In genomic region chr10:60808447-60808846, GRCm38 (mm10) we compare ENCODE assay signal across 9 mouse cellular contexts. TPM values are rescaled to one million over a fixed set of nuclear protein-coding genes. Genes with fewer than 3 reads are reported as not detected.
DNase-seq lines count a peak whose midpoint lies in the region; ATAC-seq lines count a peak whose summit lies in the region.
"Had no signal": no experiment of that assay in that cellular context is flagged by ENCODE, and none has a peak within 500 bp of the region (broad histone marks: within the 10 kb centered on the region; RNA-seq: fewer than 3 reads in every experiment).

No protein-coding gene starts in this region.

- intact Hi-C loops in heart, postnatal 25 days (cut with DNase I), result no loop called here

- 21% methylated on average over 6 of the region's 6 CpGs for WGBS in heart, embryonic 13.5 days
- 78% methylated on average over 6 of the region's 6 CpGs for WGBS in neural tube, embryonic 11.5 days
- 70% methylated on average over 6 of the region's 6 CpGs for WGBS in stomach, embryonic 16.5 days

- H3K27me3 ChIP-seq in heart, embryonic 13.5 days (replicated peaks), result no peaks in the 10 kb centered on the region
- H3K27me3 ChIP-seq in neural tube, embryonic 11.5 days (ENCODE audit: control insufficient read depth, insufficient read depth, low read length), result peaks cover 8% of the 10 kb centered on the region; the same call in 1 of the 2 replicates
- no peaks in the 10 kb centered on the region for H3K27me3 ChIP-seq in stomach, embryonic 16.5 days (ENCODE audit: control insufficient read depth, insufficient read depth, low read length)

- peak overlapping the region; percentile 47; the same call in 1 of the 2 replicates for H3K4me2 ChIP-seq in heart, embryonic 13.5 days
- no peak overlapping the region for H3K4me2 ChIP-seq in neural tube, embryonic 11.5 days (ENCODE audit: low read depth)
- H3K4me2 ChIP-seq in stomach, embryonic 16.5 days (ENCODE audit: low read depth, low read length), result no peak overlapping the region

- H3K4me3 ChIP-seq in heart, embryonic 13.5 days, result no peak overlapping the region
- H3K4me3 ChIP-seq in neural tube, embryonic 11.5 days (ENCODE audit: low read depth, low read length), result no peak overlapping the region
- no peak overlapping the region for H3K4me3 ChIP-seq in stomach, embryonic 16.5 days (replicated peaks; ENCODE audit: low read length)

- peaks cover 100% of the 10 kb centered on the region for H3K4me1 ChIP-seq in heart, embryonic 13.5 days
- H3K4me1 ChIP-seq in neural tube, embryonic 11.5 days (ENCODE audit: control insufficient read depth, insufficient read depth, low read length), result peaks cover 26% of the 10 kb centered on the region
- peaks cover 48% of the 10 kb centered on the region for H3K4me1 ChIP-seq in stomach, embryonic 16.5 days (ENCODE audit: control insufficient read depth, insufficient read depth, low read length)

- DNase-seq in heart, postnatal 25 days (ENCODE audit: low spot score), result no peak
- DNase-seq in neural tube, embryonic 11.5 days (ENCODE audit: low spot score), result no peak
- no peak for DNase-seq in neural tube, embryonic 10.5 days (ENCODE audit: extremely low spot score, low spot score)
- DNase-seq in left cerebral cortex, adult 9 months (ENCODE audit: low spot score in 2 of 2), result no peak
- no peak for DNase-seq in layer of hippocampus, postnatal 36 days

- peak overlapping the region; percentile 73 for H3K9ac ChIP-seq in heart, embryonic 13.5 days
- no peak overlapping the region for H3K9ac ChIP-seq in neural tube, embryonic 11.5 days (ENCODE audit: low read length)
- peak overlapping the region; percentile 9; the same call in 1 of the 2 replicates for H3K9ac ChIP-seq in stomach, embryonic 16.5 days (ENCODE audit: low read length)

- H3K36me3 ChIP-seq in heart, embryonic 13.5 days, result no peaks in the 10 kb centered on the region
- no peaks in the 10 kb centered on the region for H3K36me3 ChIP-seq in neural tube, embryonic 11.5 days (ENCODE audit: control insufficient read depth, insufficient read depth, low read length)
- no peaks in the 10 kb centered on the region for H3K36me3 ChIP-seq in stomach, embryonic 16.5 days (ENCODE audit: control insufficient read depth, insufficient read depth, low read length)
- H3K36me3 ChIP-seq: G1E had no signal

- no peaks in the 10 kb centered on the region for H3K9me3 ChIP-seq in heart, embryonic 13.5 days
- no peaks in the 10 kb centered on the region for H3K9me3 ChIP-seq in neural tube, embryonic 11.5 days (ENCODE audit: control insufficient read depth, low read length)
- no peaks in the 10 kb centered on the region for H3K9me3 ChIP-seq in stomach, embryonic 16.5 days (replicated peaks; ENCODE audit: control insufficient read depth, low read length)

- no peak for ATAC-seq in heart, embryonic 13.5 days (ENCODE audit: extremely low read depth, insufficient number of reproducible peaks, low FRiP score, low TSS enrichment)
- no peak for ATAC-seq in neural tube, embryonic 11.5 days (ENCODE audit: insufficient read depth, low FRiP score, low TSS enrichment)
- ATAC-seq in inflammation-experienced regulatory T-cells, adult 6 months, result peak; percentile 56
- no peak for ATAC-seq in stomach, embryonic 16.5 days (ENCODE audit: insufficient read depth, low FRiP score)

- peak overlapping the region; percentile 100 for H3K27ac ChIP-seq in heart, embryonic 13.5 days (replicated peaks)
- H3K27ac ChIP-seq in neural tube, embryonic 11.5 days (ENCODE audit: low read depth, low read length), result 0 out of 2 replicates have a peak overlapping the region, but pooled peaks have one; percentile 8
- H3K27ac ChIP-seq in stomach, embryonic 16.5 days (ENCODE audit: low read length), result peak overlapping the region; percentile 70

RNA-seq across cellular contexts. Expression of gene Unc5b, which starts 22.9 kb away (rescaled TPM):
- polyA plus RNA-seq in heart, embryonic 13.5 days (2015; fragmentation: Nextera tagmentation; extraction: Ambion mirVana), result 12.1 and 13.9 TPM in 2 replicates
- 10 to 100 TPM; 15.2 to 18.4 TPM for total RNA-seq in heart, postnatal 25 days (2021)
- polyA plus RNA-seq in neural tube, embryonic 11.5 days (2014; fragmentation: Nextera tagmentation; extraction: Ambion mirVana), result 2.3 and 2.9 TPM in 2 replicates
- polyA plus RNA-seq in inflammation-experienced regulatory T-cells, adult 6 months (2017; shearing (Covaris generic)), result under 1 TPM in 1 of 3 experiments, not detected in 2; 0.10 TPM
- 3.7 and 4.0 TPM in 2 replicates for polyA plus RNA-seq in stomach, embryonic 16.5 days (2015; fragmentation: Nextera tagmentation; extraction: Ambion mirVana)
- 10 to 100 TPM; 14.0 to 14.1 TPM for total RNA-seq in layer of hippocampus, postnatal 36 days (2021)
- polyA plus RNA-seq: G1E had no signal

RNA-seq across cellular contexts. Expression of gene Slc29a3, which starts 55.9 kb away (rescaled TPM):
- polyA plus RNA-seq in heart, embryonic 13.5 days (2015; fragmentation: Nextera tagmentation; extraction: Ambion mirVana), result 5.4 and 5.6 TPM in 2 replicates
- total RNA-seq in heart, postnatal 25 days (2021), result 1 to 10 TPM; 4.8 to 6.3 TPM
- 9.3 and 10.4 TPM in 2 replicates for polyA plus RNA-seq in neural tube, embryonic 11.5 days (2014; fragmentation: Nextera tagmentation; extraction: Ambion mirVana)
- 10 to 100 TPM; 10.6 to 18.7 (median 14.6) TPM for polyA plus RNA-seq in inflammation-experienced regulatory T-cells, adult 6 months (2017; shearing (Covaris generic))
- 6.9 and 9.6 TPM in 2 replicates for polyA plus RNA-seq in stomach, embryonic 16.5 days (2015; fragmentation: Nextera tagmentation; extraction: Ambion mirVana)
- 10 to 100 TPM; 14.2 to 17.7 TPM for total RNA-seq in layer of hippocampus, postnatal 36 days (2021)

Comparison
In these comparisons a context has a peak if more than half of its experiments do, and no peak if none do; other contexts are left out.
1. H3K27ac ChIP-seq: peak in every context shown above with its lines; median percentile 100 in heart, embryonic 13.5 days; 70 in stomach, embryonic 16.5 days; 8 in neural tube, embryonic 11.5 days.